Mouse (Mus musculus): Measurements from ENCODE around the gene Wwc2. TPM values are rescaled to one million over a fixed set of nuclear protein-coding genes. Genes with fewer than 3 reads are reported as not detected.

The Wwc2 gene
- polyA plus RNA-seq, 1 experiment from 2014 or later = 19.2 TPM

DNA sequence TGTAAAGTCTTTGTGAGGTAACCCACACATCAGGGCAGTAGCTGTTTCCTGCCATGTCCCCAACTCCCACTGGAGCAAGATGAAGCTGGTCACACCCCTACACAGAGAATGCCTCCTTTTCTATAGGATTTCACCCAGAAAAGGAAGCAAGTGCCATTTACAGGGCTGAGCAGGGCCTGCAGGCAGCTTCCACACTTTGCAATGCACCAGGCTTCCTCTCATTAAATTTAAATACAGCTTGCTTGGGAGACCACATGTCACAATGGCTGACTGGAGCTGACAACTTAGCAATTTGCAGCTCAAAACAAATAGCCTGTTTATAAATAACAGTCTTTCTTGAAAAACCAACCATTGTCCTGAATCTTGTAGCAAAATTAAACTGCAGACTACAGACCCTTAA lies 5.5 kb downstream of the Wwc2 start:
- Histone ChIP-seq H3K4me1 (peaks cover 47% of the 10 kb centered on the region), H3K4me3 (no peak overlapping the region), H3K36me3 (no peaks in the 10 kb centered on the region), H3K27ac (no peak overlapping the region), H3K9me3 (no peaks in the 10 kb centered on the region), H3K27me3 (ENCODE audit: insufficient read depth, poor library complexity, severe bottlenecking) (no peaks in the 10 kb centered on the region)
- no peak for DNase-seq (ENCODE audit: low spot score)

DNA sequence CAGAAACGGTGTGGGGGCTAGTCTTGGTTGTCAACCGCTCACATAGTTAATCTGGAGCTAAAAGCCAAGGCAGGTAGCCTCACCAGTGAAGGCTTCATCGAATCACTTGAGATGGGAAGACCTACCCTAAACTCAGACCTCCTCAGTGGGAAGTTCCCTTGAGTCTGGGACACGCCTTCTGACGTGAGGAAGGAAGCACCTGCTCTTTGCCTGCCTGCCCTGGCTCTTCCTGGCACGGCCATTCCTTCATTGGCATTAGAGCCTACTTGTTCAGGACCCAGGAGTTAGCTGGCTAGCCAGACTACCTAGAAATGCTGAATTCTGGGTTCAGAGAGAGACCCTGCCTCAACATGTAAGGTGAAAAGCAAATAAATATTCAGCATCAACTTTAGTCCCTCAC lies 9.6 kb downstream of the Wwc2 start:
- peaks cover 13% of the 10 kb centered on the region for H3K4me1 ChIP-seq
- 83% methylated on average over 6 of the region's 6 CpGs for WGBS
- H3K4me3 ChIP-seq = no peak overlapping the region
- H3K36me3 ChIP-seq = peaks cover 16% of the 10 kb centered on the region
- no peak overlapping the region for H3K27ac ChIP-seq
- no peak for DNase-seq (ENCODE audit: low spot score)
- no peaks in the 10 kb centered on the region for H3K9me3 ChIP-seq
- no peaks in the 10 kb centered on the region for H3K27me3 ChIP-seq (ENCODE audit: insufficient read depth, poor library complexity, severe bottlenecking)

DNA sequence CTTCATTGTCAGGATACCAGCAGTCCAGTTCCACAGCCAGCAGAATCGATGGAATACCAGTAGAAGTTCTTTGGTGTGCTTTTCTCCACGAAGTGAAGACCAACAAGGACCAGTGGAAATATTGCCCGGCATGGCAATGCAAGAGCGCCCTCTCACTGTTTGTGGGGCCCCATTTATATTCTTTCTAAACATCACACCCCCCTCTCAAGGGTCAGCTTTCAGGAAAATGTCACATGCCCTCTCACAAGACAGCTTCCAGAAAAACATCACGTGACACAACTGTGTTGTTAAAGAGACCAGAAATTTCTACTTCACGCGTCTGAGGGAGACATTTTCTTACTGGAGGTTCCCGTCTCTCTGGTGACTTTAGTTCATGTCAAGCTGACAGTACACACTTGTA lies 10.8 kb downstream of the Wwc2 start:
- Histone ChIP-seq H3K4me3 (no peak overlapping the region), H3K27me3 (ENCODE audit: insufficient read depth, poor library complexity, severe bottlenecking) (no peaks in the 10 kb centered on the region), H3K36me3 (peaks cover 16% of the 10 kb centered on the region), H3K9me3 (no peaks in the 10 kb centered on the region), H3K27ac (no peak overlapping the region), H3K4me1 (peaks cover 10% of the 10 kb centered on the region)
- no peak for DNase-seq (ENCODE audit: low spot score)
- 79% methylated on average over 8 of the region's 8 CpGs for WGBS

DNA sequence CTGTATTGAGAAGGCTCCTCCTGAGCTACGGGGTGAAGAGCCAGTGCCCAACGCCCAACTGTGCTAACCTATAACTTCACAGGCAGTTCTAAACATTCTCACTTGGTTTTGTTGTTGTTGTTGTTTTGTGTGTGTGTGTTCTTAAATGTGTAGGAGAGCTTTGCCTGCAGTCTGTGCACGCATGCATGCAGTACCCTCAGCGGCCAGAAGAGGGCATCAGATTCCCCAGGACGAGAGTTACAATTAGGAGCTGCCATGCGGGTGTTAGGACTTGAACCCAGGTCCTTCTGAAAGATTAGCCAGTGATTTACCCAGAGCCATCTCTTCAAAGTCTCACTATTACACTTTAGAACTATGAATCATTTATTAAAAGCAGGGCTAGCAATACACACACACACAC lies 12.0 kb downstream of the Wwc2 start:
- Histone ChIP-seq H3K4me1 (peaks cover 11% of the 10 kb centered on the region), H3K4me3 (no peak overlapping the region), H3K36me3 (peaks cover 16% of the 10 kb centered on the region), H3K27me3 (ENCODE audit: insufficient read depth, poor library complexity, severe bottlenecking) (no peaks in the 10 kb centered on the region), H3K9me3 (no peaks in the 10 kb centered on the region), H3K27ac (no peak overlapping the region)
- WGBS = 75% methylated on average over 6 of the region's 6 CpGs
- no peak for DNase-seq (ENCODE audit: low spot score)

DNA sequence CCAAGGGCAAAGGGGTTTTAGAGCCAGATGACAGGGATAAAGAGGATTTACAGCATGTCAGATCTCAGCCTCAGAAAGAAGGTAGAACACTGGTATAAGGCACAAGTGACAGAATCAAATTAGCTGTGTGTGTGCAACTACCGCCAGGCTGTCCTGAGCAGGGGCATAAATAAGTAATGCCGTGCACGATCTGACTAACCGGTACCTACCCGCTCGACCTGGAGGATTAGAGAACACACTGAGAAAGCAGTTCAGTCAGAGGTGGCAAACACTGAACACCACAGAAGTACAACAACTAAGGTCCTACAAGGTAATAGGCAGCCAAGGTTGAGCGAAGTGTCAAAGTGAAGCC lies 15.8 kb downstream of the Wwc2 start:
- Histone ChIP-seq H3K9me3 (no peaks in the 10 kb centered on the region), H3K36me3 (peaks cover 14% of the 10 kb centered on the region), H3K27ac (peak overlapping the region; percentile 89), H3K27me3 (ENCODE audit: insufficient read depth, poor library complexity, severe bottlenecking) (no peaks in the 10 kb centered on the region), H3K4me3 (peak overlapping the region; percentile 57), H3K4me1 (peaks cover 20% of the 10 kb centered on the region)
- no peak for DNase-seq (ENCODE audit: low spot score)
- 35% methylated on average over 7 of the region's 7 CpGs for WGBS

DNA sequence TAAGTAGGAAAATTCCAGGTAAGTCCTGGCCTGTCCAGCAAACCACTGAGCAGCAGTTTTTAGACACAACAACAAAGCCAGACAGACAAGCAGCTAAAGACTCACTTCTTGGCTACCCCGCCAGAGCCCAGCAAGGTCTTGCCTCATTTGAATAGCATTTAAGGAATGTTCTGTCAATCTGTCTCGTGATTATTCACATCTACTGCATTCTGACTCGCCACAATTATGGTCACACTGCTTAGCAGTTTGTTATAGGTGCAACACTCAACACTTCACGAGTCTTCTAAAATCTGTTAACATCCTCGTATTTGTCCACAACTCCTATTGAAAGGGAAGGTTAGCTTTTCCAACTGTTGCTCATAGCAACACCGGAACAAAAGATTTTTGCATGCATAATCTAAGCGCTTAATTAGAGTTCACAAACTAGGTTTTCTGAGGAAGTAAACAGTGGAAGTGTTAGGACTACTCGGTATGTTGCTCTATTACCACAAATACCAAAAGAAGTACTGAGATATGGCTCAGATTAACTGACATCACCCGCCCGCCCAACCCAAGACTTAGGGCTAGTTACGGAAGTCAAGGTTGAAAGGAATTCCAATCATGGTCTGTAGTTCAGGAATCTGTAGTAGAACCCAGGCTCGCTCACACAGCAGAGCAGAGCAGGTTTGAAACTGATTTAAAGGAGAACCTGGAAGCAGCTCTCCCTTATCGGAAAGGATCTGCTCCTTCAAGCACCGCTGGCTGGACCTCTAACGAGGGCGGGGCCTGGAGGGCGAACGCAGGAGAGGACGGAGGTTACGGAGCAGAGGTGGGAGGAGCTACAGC lies 16.4 kb downstream of the Wwc2 start:
- WGBS = 14% methylated on average over 20 of the region's 20 CpGs
- H3K4me1 ChIP-seq = peaks cover 23% of the 10 kb centered on the region
- H3K36me3 ChIP-seq = peaks cover 8% of the 10 kb centered on the region
- H3K27me3 ChIP-seq (ENCODE audit: insufficient read depth, poor library complexity, severe bottlenecking) = no peaks in the 10 kb centered on the region
- peak overlapping the region; percentile 89 for H3K27ac ChIP-seq
- no peak for DNase-seq (ENCODE audit: low spot score)
- H3K4me3 ChIP-seq = peak overlapping the region; percentile 57
- H3K9me3 ChIP-seq = no peaks in the 10 kb centered on the region

DNA sequence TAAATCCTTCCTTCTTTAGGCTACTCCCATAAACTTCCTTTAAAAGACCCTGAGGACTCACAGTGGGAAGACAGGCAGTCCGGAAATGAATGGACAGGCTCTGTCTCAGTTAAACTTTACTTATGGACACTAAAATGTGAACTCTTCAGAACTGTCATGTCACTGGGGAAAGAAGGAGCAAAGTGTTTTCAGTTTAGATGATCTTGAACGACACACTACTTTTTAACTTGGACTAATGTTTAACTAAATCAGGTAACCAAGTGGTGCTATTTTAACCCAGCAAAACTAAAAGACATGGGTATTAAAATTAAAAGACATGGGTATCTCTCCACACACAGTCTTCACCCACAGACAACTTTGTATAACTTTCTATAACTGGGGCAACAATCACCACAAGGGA lies 19.6 kb downstream of the Wwc2 start:
- peaks cover 35% of the 10 kb centered on the region for H3K4me1 ChIP-seq
- no peak overlapping the region for H3K4me3 ChIP-seq
- H3K27ac ChIP-seq = peak overlapping the region; percentile 72; the same call in 1 of the 2 replicates
- DNase-seq (ENCODE audit: low spot score) = no peak
- 73% methylated on average over 2 of the region's 2 CpGs for WGBS
- H3K36me3 ChIP-seq = peaks cover 6% of the 10 kb centered on the region; the same call in 1 of the 2 replicates
- no peaks in the 10 kb centered on the region for H3K27me3 ChIP-seq (ENCODE audit: insufficient read depth, poor library complexity, severe bottlenecking)
- H3K9me3 ChIP-seq = no peaks in the 10 kb centered on the region

DNA sequence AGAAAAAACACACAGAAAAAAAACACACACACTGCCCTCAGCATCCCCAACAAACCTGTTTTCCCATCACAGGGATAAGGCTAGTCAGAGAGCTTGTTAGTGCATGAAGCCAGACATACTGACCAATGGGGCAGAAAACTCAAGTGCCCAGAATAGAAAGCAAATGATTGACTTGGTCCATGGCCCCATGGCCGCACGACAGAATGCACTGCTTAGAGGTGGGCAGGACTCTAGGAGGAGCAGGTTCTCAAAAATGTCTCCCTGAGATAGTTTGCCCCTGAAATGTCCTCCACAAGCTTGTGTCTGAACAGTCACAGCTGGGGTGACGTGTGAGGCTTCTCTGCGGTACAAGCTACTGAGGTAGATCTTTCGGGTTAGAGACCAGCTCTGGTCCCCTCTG lies 20.1 kb downstream of the Wwc2 start:
- WGBS = 57% methylated on average over 5 of the region's 5 CpGs
- H3K36me3 ChIP-seq = peaks cover 6% of the 10 kb centered on the region; the same call in 1 of the 2 replicates
- H3K27me3 ChIP-seq (ENCODE audit: insufficient read depth, poor library complexity, severe bottlenecking) = no peaks in the 10 kb centered on the region
- H3K4me3 ChIP-seq = 0 out of 2 replicates have a peak overlapping the region, but pooled peaks have one; percentile 12
- no peak for DNase-seq (ENCODE audit: low spot score)
- no peaks in the 10 kb centered on the region for H3K9me3 ChIP-seq
- H3K4me1 ChIP-seq = peaks cover 35% of the 10 kb centered on the region
- H3K27ac ChIP-seq = peak overlapping the region; percentile 72

DNA sequence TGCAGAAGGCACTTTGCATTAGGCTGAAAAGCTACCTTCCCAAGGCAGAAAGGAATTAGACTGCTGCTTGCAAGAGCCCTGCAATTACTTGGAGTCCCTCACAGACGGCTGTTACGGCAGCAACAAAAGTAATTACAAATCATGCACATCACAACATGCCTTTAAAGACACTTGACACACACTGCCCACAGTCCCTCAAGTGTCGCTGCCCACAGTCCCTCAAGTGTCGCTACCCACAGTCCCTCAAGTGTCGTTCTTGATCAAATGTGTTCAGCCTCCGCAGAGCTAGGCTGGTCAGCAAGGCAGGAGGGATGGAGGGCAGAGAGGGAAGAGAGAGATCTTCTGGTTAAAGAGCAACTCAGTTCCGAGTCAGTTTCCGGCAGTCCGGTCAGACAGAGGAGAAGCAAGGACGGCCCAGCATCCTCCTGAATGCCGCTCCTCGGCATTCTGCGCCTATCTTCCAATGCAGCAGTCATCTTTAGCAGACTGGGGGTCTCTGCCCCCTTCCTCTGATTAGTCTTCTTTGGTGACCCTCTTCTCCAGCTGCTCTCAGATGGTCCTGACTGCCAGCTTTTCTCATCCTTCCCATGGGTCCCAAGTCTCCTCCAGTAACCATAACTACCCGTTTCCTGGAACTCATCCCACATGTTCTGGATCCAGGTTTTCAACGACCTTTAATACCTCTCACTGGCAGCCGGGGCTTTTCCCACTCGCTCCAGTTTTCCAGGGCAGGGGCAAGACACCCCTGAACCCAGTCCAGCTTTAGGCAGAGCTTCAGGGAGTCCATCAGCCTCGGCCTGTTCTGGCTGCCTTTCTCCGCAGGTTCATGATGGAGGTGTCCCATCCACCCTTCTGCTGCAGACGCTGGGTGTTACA lies 23.4 kb downstream of the Wwc2 start:
- Histone ChIP-seq H3K27me3 (ENCODE audit: insufficient read depth, poor library complexity, severe bottlenecking) (no peaks in the 10 kb centered on the region), H3K9me3 (no peaks in the 10 kb centered on the region), H3K4me3 (no peak overlapping the region), H3K27ac (0 out of 2 replicates have a peak overlapping the region, but pooled peaks have one; percentile 17), H3K36me3 (peaks cover 6% of the 10 kb centered on the region; the same call in 1 of the 2 replicates), H3K4me1 (peaks cover 37% of the 10 kb centered on the region)
- WGBS = 68% methylated on average over 20 of the region's 20 CpGs
- DNase-seq (ENCODE audit: low spot score) = no peak

DNA sequence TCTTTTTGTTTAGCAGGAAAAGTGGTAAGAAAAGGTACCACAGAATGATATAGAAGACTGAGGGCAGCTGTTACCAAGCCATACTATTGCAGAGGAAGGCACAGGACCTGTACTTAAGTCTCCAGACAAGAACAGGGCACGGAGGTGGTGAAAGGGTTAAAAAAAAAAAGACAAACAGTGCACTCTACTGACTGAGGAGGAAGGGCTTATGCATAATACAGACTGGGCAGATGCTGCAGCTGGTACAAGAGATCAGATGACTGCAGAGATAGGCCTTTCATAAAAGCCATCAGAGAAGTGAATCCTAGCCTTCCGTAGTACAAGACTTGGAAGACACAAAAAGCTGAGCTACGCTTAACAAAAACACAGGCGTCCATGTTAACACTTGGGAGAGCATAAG lies 28.2 kb downstream of the Wwc2 start:
- 82% methylated on average over 4 of the region's 4 CpGs for WGBS
- no peak for DNase-seq (ENCODE audit: low spot score)
- H3K27ac ChIP-seq = no peak overlapping the region
- H3K36me3 ChIP-seq = no peaks in the 10 kb centered on the region
- H3K4me3 ChIP-seq = no peak overlapping the region
- no peaks in the 10 kb centered on the region for H3K27me3 ChIP-seq (ENCODE audit: insufficient read depth, poor library complexity, severe bottlenecking)
- peaks cover 33% of the 10 kb centered on the region for H3K4me1 ChIP-seq
- no peaks in the 10 kb centered on the region for H3K9me3 ChIP-seq

DNA sequence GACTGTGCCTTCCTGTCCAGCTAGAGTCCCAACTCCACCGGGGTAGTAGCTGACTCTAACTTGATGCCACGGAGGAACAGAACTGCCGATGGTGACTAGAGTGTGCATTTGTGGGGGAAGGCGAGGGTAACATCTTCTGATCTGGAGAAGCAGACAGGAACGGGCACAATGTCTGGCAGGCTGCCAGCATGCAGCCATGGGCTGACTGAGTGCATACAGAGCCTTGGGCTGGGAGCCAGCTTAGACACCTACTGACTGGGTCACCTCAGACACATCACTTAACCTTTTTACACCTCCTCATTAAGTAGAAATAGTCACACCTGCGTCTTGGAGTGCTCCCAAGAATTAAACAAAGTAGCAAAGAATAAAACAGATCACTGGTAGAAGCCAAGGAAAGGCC lies 28.7 kb downstream of the Wwc2 start:
- DNase-seq (ENCODE audit: low spot score) = no peak
- 58% methylated on average over 6 of the region's 6 CpGs for WGBS
- H3K4me3 ChIP-seq = no peak overlapping the region
- H3K4me1 ChIP-seq = peaks cover 29% of the 10 kb centered on the region
- H3K9me3 ChIP-seq = no peaks in the 10 kb centered on the region
- no peaks in the 10 kb centered on the region for H3K36me3 ChIP-seq
- no peaks in the 10 kb centered on the region for H3K27me3 ChIP-seq (ENCODE audit: insufficient read depth, poor library complexity, severe bottlenecking)
- H3K27ac ChIP-seq = no peak overlapping the region

DNA sequence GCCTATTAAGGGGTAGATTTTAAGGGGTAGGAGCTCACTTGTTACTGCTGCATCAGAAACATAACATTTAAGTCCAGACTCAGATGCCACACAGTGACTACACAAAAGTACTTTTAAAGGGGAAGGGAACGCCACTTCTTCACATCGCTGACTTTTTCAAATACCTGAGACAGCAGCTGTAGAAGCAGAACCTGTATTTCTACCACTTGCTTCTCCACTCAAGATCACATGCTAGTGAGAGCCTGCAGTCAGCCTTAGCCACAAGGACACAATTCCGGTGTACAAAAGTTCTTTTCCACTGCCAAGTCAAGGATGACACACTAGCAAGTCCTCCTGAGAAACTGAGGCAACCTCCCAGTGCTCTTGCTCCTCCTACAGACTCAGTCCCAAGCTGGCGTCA lies 33.2 kb downstream of the Wwc2 start:
- no peaks in the 10 kb centered on the region for H3K9me3 ChIP-seq
- no peaks in the 10 kb centered on the region for H3K36me3 ChIP-seq
- peaks cover 17% of the 10 kb centered on the region for H3K4me1 ChIP-seq
- 87% methylated on average over 4 of the region's 4 CpGs for WGBS
- no peak overlapping the region for H3K27ac ChIP-seq
- no peak for DNase-seq (ENCODE audit: low spot score)
- H3K27me3 ChIP-seq (ENCODE audit: insufficient read depth, poor library complexity, severe bottlenecking) = no peaks in the 10 kb centered on the region
- H3K4me3 ChIP-seq = no peak overlapping the region

DNA sequence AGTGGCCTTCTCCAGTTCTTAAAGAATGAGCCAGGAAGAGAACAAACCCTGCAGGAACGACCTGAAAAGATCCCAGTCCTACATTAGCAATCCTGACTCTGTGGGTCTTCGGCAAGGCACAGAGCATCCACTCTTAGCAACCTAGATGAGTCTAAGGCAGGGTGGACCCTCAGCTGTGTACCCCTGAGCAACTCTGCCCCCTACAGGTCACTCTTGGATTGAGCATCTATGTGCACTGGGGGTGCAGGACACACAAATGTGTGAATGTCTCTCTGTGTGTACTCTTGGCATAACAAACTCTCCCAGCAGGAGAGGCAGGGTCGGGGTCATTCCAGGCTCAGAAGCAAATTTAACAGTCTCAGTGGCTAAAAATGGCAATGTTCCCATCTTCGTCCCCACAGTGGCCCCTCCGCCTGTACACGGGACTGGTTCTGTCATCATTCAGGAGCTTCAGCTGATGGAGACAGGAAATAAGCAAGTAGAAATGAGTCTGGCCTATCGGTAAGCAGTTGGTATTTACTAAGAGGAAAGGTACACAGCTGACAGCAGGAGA lies 39.3 kb downstream of the Wwc2 start:
- Histone ChIP-seq H3K9me3 (no peaks in the 10 kb centered on the region), H3K4me3 (peak overlapping the region; percentile 19; the same call in 1 of the 2 replicates), H3K4me1 (peaks cover 33% of the 10 kb centered on the region), H3K27ac (peak overlapping the region; percentile 43; the same call in 1 of the 2 replicates), H3K36me3 (no peaks in the 10 kb centered on the region), H3K27me3 (ENCODE audit: insufficient read depth, poor library complexity, severe bottlenecking) (no peaks in the 10 kb centered on the region)
- 54% methylated on average over 7 of the region's 7 CpGs for WGBS
- no peak for DNase-seq (ENCODE audit: low spot score)
